Mouse (Mus musculus) ES-E14 (cell line): Measurements from ENCODE around the gene Ypel2.

Source experiments
- HCFC1 ChIP-seq: IDR thresholded peaks from 2 replicates; pipeline ENCODE4 v1.6.1; 2012; ENCODE audit warnings: low read length, inconsistent platforms, borderline replicate concordance; ENCODE audit not compliant: insufficient read depth
- ZC3H11A ChIP-seq: IDR thresholded peaks from 2 replicates; pipeline ENCODE4 v1.6.1; 2012; ENCODE audit warnings: low read depth, mild to moderate bottlenecking, inconsistent platforms, low read length, borderline replicate concordance

DNA sequence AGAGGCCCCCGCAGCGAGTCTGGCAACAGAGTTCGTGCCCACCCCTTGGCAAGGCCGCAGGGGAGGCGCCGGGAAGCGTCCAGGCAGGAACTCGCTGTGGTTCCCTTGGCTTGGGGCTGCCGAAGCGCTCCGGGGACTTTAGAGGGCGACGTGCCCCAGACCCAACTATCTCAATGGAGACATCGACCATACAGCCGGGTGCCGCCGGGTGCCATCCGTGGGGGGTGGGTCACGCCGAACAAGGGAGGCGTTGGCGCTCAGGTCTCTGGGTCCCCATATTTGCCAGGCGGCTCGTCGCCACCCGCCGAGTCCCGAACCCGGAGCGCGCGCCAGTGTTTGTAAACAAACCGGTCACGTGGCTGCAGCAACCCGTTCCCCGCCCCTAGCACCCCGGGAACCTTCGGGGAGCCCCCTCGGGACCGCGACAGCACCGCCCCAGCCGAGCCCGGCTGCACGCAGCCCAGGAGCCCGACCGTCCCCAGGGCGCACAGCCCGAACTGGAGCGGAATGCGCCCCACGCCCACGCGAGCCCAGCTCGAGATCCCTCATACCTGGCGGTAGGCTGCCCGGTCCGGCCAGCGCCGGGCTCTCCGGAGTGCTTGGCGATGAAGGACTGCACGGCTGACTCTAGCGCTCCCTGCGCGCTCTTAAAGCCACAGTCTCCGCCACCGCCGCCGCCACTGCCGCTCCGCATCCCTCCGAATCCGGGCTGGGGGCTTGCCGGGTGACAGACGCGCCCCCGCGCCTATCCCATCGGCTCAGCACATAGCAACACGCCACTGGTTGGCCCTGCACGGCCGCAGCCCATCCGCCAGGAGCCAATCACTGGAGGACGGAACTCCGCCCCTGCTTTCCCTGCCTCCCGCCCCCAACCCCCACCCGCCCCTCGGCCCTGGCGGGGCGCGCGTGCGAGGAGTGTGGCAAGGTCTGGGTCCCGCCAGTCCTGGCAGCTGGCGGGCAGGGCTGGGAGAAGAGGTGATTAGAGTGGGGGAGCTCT lies at the start of gene Ypel2:
- TF ChIP-seq HCFC1 (0 out of 2 replicates have a peak, but pooled peaks have one; percentile 50), ZC3H11A (no peak)
